Mouse (Mus musculus): ENCODE results near the gene Dixdc1. TPM values are rescaled to one million over a fixed set of nuclear protein-coding genes. Genes with fewer than 3 reads are reported as not detected.

The Dixdc1 gene
- total and polyA plus RNA-seq, 3 experiments: 0.27 TPM; not detected in 2

DNA sequence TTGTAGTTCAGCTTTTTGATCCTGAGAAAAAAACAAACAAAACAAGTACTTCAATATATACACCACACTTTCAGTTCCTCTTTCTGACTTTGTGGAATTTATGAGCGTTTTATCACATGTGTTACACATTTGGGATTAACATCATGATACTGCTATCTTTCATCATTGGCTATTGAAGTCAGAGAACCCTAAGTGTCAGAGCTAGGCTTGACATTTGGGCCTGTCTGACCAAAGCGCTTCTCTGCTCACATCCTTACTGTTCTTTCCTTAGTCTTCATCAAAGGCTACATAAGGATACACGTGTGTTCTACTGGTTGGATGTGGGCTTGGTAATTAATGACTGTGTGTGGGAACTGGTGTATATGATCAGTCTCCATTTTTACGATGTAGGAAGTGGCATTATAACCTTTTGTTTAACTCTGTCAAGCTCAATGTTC, 34.7 kb upstream of the Dixdc1 start:
- ATAC-seq (ENCODE audit: extremely low read depth, insufficient number of reproducible peaks, low FRiP score, poor library complexity, severe bottlenecking) (peak; percentile 41; the same call in 1 of the 2 replicates), DNase-seq (ENCODE audit: low spot score) (peak; percentile 48)
- peaks cover 51% of the 10 kb centered on the region for H3K4me1 ChIP-seq (ENCODE audit: insufficient read depth, low read depth, low read length)
- no peaks in the 10 kb centered on the region for H3K9me3 ChIP-seq (replicated peaks)
- H3K27me3 ChIP-seq (ENCODE audit: insufficient read depth, low read length): no peaks in the 10 kb centered on the region
- peaks cover 47% of the 10 kb centered on the region for H3K36me3 ChIP-seq (replicated peaks)
- peak overlapping the region; percentile 87; the same call in 1 of the 2 replicates for H3K4me3 ChIP-seq (ENCODE audit: low read depth, low read length)
- no peak for TF ChIP-seq GATA2 (IDR thresholded peaks at IDR 0.05; ENCODE audit: borderline replicate concordance, low read depth, low read length)
- peak; percentile 27; the same call in 1 of the 2 replicates for TF ChIP-seq TAL1 (conservative IDR thresholded peaks at IDR 0.05; ENCODE audit: low read depth, low read length)

DNA sequence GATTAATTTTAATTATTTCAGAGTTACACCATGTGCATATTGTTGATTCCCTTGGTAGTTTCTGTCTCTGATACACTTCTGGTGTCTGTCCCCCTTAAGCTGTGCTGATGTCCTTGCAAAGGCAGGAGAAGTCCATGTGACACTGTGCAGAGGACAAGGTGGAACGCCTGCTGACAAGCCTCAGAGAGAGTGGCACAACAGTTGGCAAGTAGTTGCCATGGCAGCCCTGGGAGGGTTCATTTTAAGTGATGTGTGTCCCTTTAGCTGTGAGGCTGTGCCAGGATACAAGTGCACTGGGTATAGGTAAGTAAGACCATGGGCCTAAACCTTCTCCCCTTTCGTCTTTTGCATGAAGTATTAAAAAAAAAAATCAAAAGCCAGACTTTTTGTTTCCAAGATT, 30.7 kb upstream of the Dixdc1 start:
- ATAC-seq (ENCODE audit: extremely low read depth, insufficient number of reproducible peaks, low FRiP score, poor library complexity, severe bottlenecking): no peak
- DNase-seq (ENCODE audit: low spot score): no peak
- H3K9me3 ChIP-seq (replicated peaks): no peaks in the 10 kb centered on the region

DNA sequence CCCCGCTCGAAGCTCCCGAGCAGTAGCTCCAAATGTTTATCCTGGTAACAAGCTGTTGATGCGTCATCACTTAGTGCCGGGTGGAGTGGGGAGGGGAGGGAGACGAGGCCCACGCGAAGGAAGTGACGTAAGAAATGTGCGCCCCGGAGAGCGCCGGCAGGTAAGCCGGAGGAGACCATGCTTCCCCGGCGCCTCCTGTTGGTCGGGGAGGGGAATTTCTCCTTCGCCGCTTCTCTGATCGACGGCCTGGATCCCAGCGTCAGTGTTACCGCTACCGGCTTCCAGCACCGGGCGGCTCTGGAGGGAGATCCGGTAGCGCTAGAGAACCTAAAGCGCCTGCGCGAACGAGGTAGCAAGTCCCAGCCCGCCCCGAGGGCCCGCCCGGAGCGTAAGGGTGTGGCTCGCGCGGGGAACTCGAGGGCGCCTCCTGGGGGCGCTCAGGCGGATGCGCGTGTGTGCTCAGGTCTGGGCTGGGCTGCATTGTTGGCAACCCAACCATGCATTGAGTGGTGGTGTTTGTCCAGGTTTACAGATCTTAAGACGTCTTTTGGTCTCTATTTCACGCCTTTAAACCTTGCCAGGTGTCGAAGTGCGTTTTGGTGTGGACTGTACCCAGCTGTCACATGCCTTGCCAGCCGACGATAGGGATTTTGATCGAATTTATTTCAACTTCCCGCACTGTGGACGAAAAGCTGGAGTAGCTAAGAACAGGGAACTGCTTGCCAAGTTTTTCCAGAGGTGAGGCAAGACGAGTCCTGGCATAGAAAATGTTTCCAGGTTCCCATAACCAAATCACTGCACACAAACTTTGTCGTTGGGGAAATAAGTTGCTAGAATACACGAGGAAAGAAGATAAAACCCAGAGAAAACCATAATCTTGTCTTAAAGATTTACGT, 29.0 kb upstream of the Dixdc1 start, which contains the start of gene Fdxacb1:
TSS of gene Fdxacb1 (plus strand) at position 130 of the 896 bp plus-strand sequence.
- Histone ChIP-seq H3K4me1 (ENCODE audit: insufficient read depth, low read depth, low read length) (peaks cover 36% of the 10 kb centered on the region), H3K9me3 (replicated peaks) (no peaks in the 10 kb centered on the region), H3K27me3 (ENCODE audit: insufficient read depth, low read length) (no peaks in the 10 kb centered on the region), H3K4me3 (ENCODE audit: low read depth, low read length) (peak within 1 kb of the TSS; percentile 74), H3K36me3 (replicated peaks) (peaks cover 41% of the 10 kb centered on the region)
- DNase-seq (ENCODE audit: low spot score): peak; percentile 65
- ATAC-seq (ENCODE audit: extremely low read depth, insufficient number of reproducible peaks, low FRiP score, poor library complexity, severe bottlenecking): peak; percentile 89
- TF ChIP-seq CTCF (IDR thresholded peaks at IDR 0.05; ENCODE audit: low read depth, low read length) (peak; percentile 45; the same call in 1 of the 2 replicates), POLR2AphosphoS5 (IDR thresholded peaks at IDR 0.05; ENCODE audit: insufficient replicate concordance, low read depth, low read length) (0 out of 2 replicates have a peak, but pooled peaks have one; percentile 2), GATA1 (IDR thresholded peaks at IDR 0.05; ENCODE audit: borderline replicate concordance, low read length) (no peak), GATA2 (IDR thresholded peaks at IDR 0.05; ENCODE audit: borderline replicate concordance, low read depth, low read length) (no peak)

More for the DNA sequence above, 30.7 kb upstream of the Dixdc1 start:
- Histone ChIP-seq H3K36me3 (replicated peaks) (peaks cover 32% of the 10 kb centered on the region), H3K4me1 (ENCODE audit: insufficient read depth, low read depth, low read length) (peaks cover 51% of the 10 kb centered on the region), H3K27me3 (ENCODE audit: insufficient read depth, low read length) (no peaks in the 10 kb centered on the region), H3K4me3 (ENCODE audit: low read depth, low read length) (no peak overlapping the region)
- TF ChIP-seq GATA2 (IDR thresholded peaks at IDR 0.05; ENCODE audit: borderline replicate concordance, low read depth, low read length) (no peak), POLR2AphosphoS5 (IDR thresholded peaks at IDR 0.05; ENCODE audit: insufficient replicate concordance, low read depth, low read length) (no peak), TAL1 (conservative IDR thresholded peaks at IDR 0.05; ENCODE audit: low read depth, low read length) (no peak), GATA1 (IDR thresholded peaks at IDR 0.05; ENCODE audit: borderline replicate concordance, low read length) (no peak), CTCF (IDR thresholded peaks at IDR 0.05; ENCODE audit: low read depth, low read length) (no peak)

DNA sequence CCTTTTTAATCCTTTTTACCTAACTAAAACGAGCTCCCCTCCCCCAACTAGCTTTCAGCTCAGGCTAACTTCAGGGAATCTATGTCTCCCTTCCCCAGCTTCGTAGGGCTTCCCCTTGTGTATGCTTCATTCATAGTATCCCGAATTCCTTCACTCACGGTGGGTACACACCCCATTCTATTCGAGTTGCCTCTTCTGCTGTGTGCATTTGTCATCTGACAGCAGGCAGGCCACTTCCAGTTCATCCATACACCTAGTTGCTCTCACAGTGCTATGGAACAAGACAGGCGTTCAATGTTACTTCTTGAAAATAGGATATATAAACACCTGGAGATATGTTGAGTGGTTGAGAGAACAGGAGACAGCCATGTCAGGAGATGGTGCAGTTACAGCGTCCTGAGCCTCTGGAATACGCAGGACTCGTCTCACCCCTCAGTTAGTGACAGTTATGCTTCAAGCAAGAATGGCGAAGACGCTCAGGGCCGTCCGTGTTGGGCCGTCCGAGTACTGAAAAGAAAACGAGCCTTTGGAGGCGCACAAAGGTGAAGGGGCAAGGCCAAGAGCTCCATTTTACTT, 28.3 kb upstream of the Dixdc1 start:
- TF ChIP-seq GATA2 (IDR thresholded peaks at IDR 0.05; ENCODE audit: borderline replicate concordance, low read depth, low read length) (no peak), CTCF (IDR thresholded peaks at IDR 0.05; ENCODE audit: low read depth, low read length) (no peak), POLR2AphosphoS5 (IDR thresholded peaks at IDR 0.05; ENCODE audit: insufficient replicate concordance, low read depth, low read length) (0 out of 2 replicates have a peak, but pooled peaks have one; percentile 26), GATA1 (IDR thresholded peaks at IDR 0.05; ENCODE audit: borderline replicate concordance, low read length) (no peak), TAL1 (conservative IDR thresholded peaks at IDR 0.05; ENCODE audit: low read depth, low read length) (no peak)
- Histone ChIP-seq H3K9me3 (replicated peaks) (no peaks in the 10 kb centered on the region), H3K27me3 (ENCODE audit: insufficient read depth, low read length) (no peaks in the 10 kb centered on the region), H3K36me3 (replicated peaks) (peaks cover 42% of the 10 kb centered on the region), H3K4me3 (ENCODE audit: low read depth, low read length) (peak overlapping the region; percentile 74), H3K4me1 (ENCODE audit: insufficient read depth, low read depth, low read length) (peaks cover 35% of the 10 kb centered on the region)
- DNase-seq (ENCODE audit: low spot score): no peak
- no peak for ATAC-seq (ENCODE audit: extremely low read depth, insufficient number of reproducible peaks, low FRiP score, poor library complexity, severe bottlenecking)

DNA sequence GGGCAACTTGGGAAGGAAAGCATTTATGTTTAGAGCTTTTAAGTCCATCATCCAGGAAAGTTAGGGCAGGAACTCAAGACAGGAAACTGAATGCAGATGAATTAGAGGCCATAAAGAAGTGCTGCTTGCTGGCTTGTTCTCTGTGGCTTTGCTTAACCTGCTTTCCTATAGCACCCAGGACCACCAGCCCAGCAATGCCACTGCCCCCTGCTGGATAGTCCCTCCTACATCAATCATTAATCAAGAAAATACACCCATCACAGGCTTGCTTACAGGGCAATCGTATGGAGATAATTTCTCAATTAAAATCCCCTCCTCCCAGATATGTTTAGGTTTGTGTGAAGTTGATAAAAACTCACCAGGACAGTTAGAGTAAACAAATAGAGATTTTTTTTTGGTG, 24.0 kb upstream of the Dixdc1 start:
- DNase-seq (ENCODE audit: low spot score) (no peak), ATAC-seq (ENCODE audit: extremely low read depth, insufficient number of reproducible peaks, low FRiP score, poor library complexity, severe bottlenecking) (no peak)
- Histone ChIP-seq H3K4me3 (ENCODE audit: low read depth, low read length) (no peak overlapping the region), H3K27me3 (ENCODE audit: insufficient read depth, low read length) (no peaks in the 10 kb centered on the region; the same call in 1 of the 2 replicates), H3K36me3 (replicated peaks) (peaks cover 14% of the 10 kb centered on the region), H3K9me3 (replicated peaks) (no peaks in the 10 kb centered on the region), H3K4me1 (ENCODE audit: insufficient read depth, low read depth, low read length) (peaks cover 9% of the 10 kb centered on the region)
- TF ChIP-seq GATA2 (IDR thresholded peaks at IDR 0.05; ENCODE audit: borderline replicate concordance, low read depth, low read length): no peak
- TF ChIP-seq POLR2AphosphoS5 (IDR thresholded peaks at IDR 0.05; ENCODE audit: insufficient replicate concordance, low read depth, low read length): no peak
- no peak for TF ChIP-seq GATA1 (IDR thresholded peaks at IDR 0.05; ENCODE audit: borderline replicate concordance, low read length)
- TF ChIP-seq CTCF (IDR thresholded peaks at IDR 0.05; ENCODE audit: low read depth, low read length): no peak
- TF ChIP-seq TAL1 (conservative IDR thresholded peaks at IDR 0.05; ENCODE audit: low read depth, low read length): no peak

All from G1E (cell line).